Mouse (Mus musculus) midbrain, embryonic 12.5 days (tissue): ENCODE results near the gene Smagp. TPM values are rescaled to one million over a fixed set of nuclear protein-coding genes. Genes with fewer than 3 reads are reported as not detected.
A peak's percentile ranks its signal among the peaks of the same experiment; 100 is the strongest.

Experiments
- ATAC-seq: fragments of 200-750 bp; cut with Nextera tagmentation; 2 replicates; pipeline ENCODE4 v1.8.0; 2017; ENCODE audit warnings: low read depth, moderate TSS enrichment, moderate library complexity; ENCODE audit not compliant: low FRiP score
- H3K27ac ChIP-seq: fragments of 300-500 bp; sonication (generic); replicated peaks from 2 replicates; pipeline ENCODE4 v1.5.1; 2016; ENCODE audit warnings: mild to moderate bottlenecking
- H3K27me3 ChIP-seq: fragments of 300-500 bp; sonication (generic); 2 replicates; pipeline ENCODE4 v1.6.1; 2016; ENCODE audit warnings: mild to moderate bottlenecking
- H3K36me3 ChIP-seq: fragments of 300-500 bp; sonication (generic); 2 replicates; pipeline ENCODE4 v1.6.1; 2016
- H3K4me1 ChIP-seq: fragments of 300-500 bp; sonication (generic); 2 replicates; pipeline ENCODE4 v1.6.1; 2016
- H3K4me2 ChIP-seq: fragments of 300-500 bp; sonication (generic); replicated peaks from 2 replicates; pipeline ENCODE4 v1.6.1; 2016; ENCODE audit warnings: mild to moderate bottlenecking, moderate library complexity
- H3K4me3 ChIP-seq: fragments of 300-500 bp; sonication (generic); 2 replicates; pipeline ENCODE4 v1.5.1; 2016; ENCODE audit warnings: mild to moderate bottlenecking
- H3K9ac ChIP-seq: fragments of 300-500 bp; sonication (generic); replicated peaks from 2 replicates; pipeline ENCODE4 v1.6.1; 2016; ENCODE audit warnings: mild to moderate bottlenecking, moderate library complexity
- H3K9me3 ChIP-seq: fragments of 300-500 bp; sonication (generic); 2 replicates; pipeline ENCODE4 v1.6.1; 2016; ENCODE audit warnings: mild to moderate bottlenecking
- WGBS: fragments of 180-500 bp; shearing (Covaris S2); methylation state at CpG from one replicate; pipeline ENCODE4 v1.1.7; 2016; 5-methylcytosine and 5-hydroxymethylcytosine counted together
- polyA plus RNA-seq: library from polyadenylated mRNA; unstranded; fragments of >200 nt; fragmentation: Nextera tagmentation; extraction: Ambion mirVana; gene quantifications from 2 replicates; pipeline ENCODE4 v1.2.1, GENCODE M21; 2016

The Smagp gene
- polyA plus RNA-seq, 1 experiment from 2014 or later: 5.5 TPM

- no peak for ATAC-seq
- Histone ChIP-seq H3K4me1 (peaks cover 13% of the 10 kb centered on the region), H3K27ac (no peak overlapping the region), H3K36me3 (no peaks in the 10 kb centered on the region), H3K9ac (no peak overlapping the region; the same call in 1 of the 2 replicates), H3K27me3 (peaks cover 82% of the 10 kb centered on the region), H3K4me2 (peak overlapping the region; percentile 75), H3K4me3 (peak overlapping the region; percentile 48), H3K9me3 (no peaks in the 10 kb centered on the region)
- WGBS: 5% methylated on average over 38 of the region's 38 CpGs
Measured at GRCm38 (mm10) chr15:100635851-100636645, 692 bp downstream of the Smagp start.

GRCm38 (mm10) chr15:100635239-100635638, 1.5 kb downstream of the Smagp start:
- peaks cover 76% of the 10 kb centered on the region for H3K27me3 ChIP-seq
- ATAC-seq: no peak

GRCm38 (mm10) chr15:100633341-100633740, 3.4 kb downstream of the Smagp start:
- H3K9me3 ChIP-seq: no peaks in the 10 kb centered on the region
- H3K4me1 ChIP-seq: peaks cover 14% of the 10 kb centered on the region
- 81% methylated on average over 10 of the region's 10 CpGs for WGBS
- no peak overlapping the region for H3K27ac ChIP-seq
- H3K4me2 ChIP-seq: no peak overlapping the region
- no peak overlapping the region for H3K9ac ChIP-seq
- H3K4me3 ChIP-seq: no peak overlapping the region
- H3K36me3 ChIP-seq: no peaks in the 10 kb centered on the region
- ATAC-seq: no peak
- H3K27me3 ChIP-seq: peaks cover 64% of the 10 kb centered on the region

More at GRCm38 (mm10) chr15:100635239-100635638, 1.5 kb downstream of the Smagp start:
- Histone ChIP-seq H3K9me3 (no peaks in the 10 kb centered on the region), H3K36me3 (no peaks in the 10 kb centered on the region), H3K4me3 (no peak overlapping the region), H3K4me2 (no peak overlapping the region), H3K9ac (no peak overlapping the region), H3K27ac (no peak overlapping the region), H3K4me1 (peaks cover 13% of the 10 kb centered on the region)
- WGBS: 8% methylated on average over 9 of the region's 9 CpGs

GRCm38 (mm10) chr15:100632323-100632722, 4.4 kb downstream of the Smagp start:
- Histone ChIP-seq H3K4me1 (peaks cover 22% of the 10 kb centered on the region), H3K27me3 (peaks cover 54% of the 10 kb centered on the region), H3K9ac (no peak overlapping the region), H3K36me3 (no peaks in the 10 kb centered on the region), H3K4me2 (no peak overlapping the region), H3K9me3 (no peaks in the 10 kb centered on the region), H3K27ac (no peak overlapping the region), H3K4me3 (no peak overlapping the region)
- 88% methylated on average over 5 of the region's 5 CpGs for WGBS
- no peak for ATAC-seq

- H3K4me1 ChIP-seq: peaks cover 15% of the 10 kb centered on the region
- no peaks in the 10 kb centered on the region for H3K9me3 ChIP-seq
- H3K36me3 ChIP-seq: no peaks in the 10 kb centered on the region
- ATAC-seq: no peak
- H3K27ac ChIP-seq: no peak overlapping the region
- H3K4me2 ChIP-seq: no peak overlapping the region
- peaks cover 47% of the 10 kb centered on the region for H3K27me3 ChIP-seq
- H3K9ac ChIP-seq: no peak overlapping the region
- 89% methylated on average over 12 of the region's 12 CpGs for WGBS
- no peak overlapping the region for H3K4me3 ChIP-seq
Measured at GRCm38 (mm10) chr15:100631454-100632170, 5.1 kb downstream of the Smagp start.

- no peak for ATAC-seq
Measured at GRCm38 (mm10) chr15:100630126-100630525, 6.6 kb downstream of the Smagp start.

GRCm38 (mm10) chr15:100628797-100629196, 7.9 kb downstream of the Smagp start:
- 61% methylated on average over 6 of the region's 7 CpGs for WGBS
- Histone ChIP-seq H3K4me3 (no peak overlapping the region), H3K36me3 (no peaks in the 10 kb centered on the region), H3K27me3 (peaks cover 21% of the 10 kb centered on the region), H3K9me3 (no peaks in the 10 kb centered on the region), H3K27ac (no peak overlapping the region), H3K4me2 (no peak overlapping the region), H3K4me1 (peaks cover 10% of the 10 kb centered on the region; the same call in 1 of the 2 replicates), H3K9ac (no peak overlapping the region)
- no peak for ATAC-seq

More at GRCm38 (mm10) chr15:100630126-100630525, 6.6 kb downstream of the Smagp start:
- no peak overlapping the region for H3K27ac ChIP-seq
- H3K4me2 ChIP-seq: no peak overlapping the region
- no peak overlapping the region for H3K9ac ChIP-seq
- no peaks in the 10 kb centered on the region for H3K36me3 ChIP-seq
- H3K9me3 ChIP-seq: no peaks in the 10 kb centered on the region
- 54% methylated on average over 3 of the region's 3 CpGs for WGBS
- no peak overlapping the region for H3K4me3 ChIP-seq
- H3K4me1 ChIP-seq: peaks cover 10% of the 10 kb centered on the region; the same call in 1 of the 2 replicates
- H3K27me3 ChIP-seq: peaks cover 32% of the 10 kb centered on the region

GRCm38 (mm10) chr15:100627774-100628370, 8.9 kb downstream of the Smagp start:
- Histone ChIP-seq H3K9me3 (no peaks in the 10 kb centered on the region), H3K27me3 (peaks cover 12% of the 10 kb centered on the region), H3K36me3 (no peaks in the 10 kb centered on the region), H3K27ac (no peak overlapping the region), H3K9ac (no peak overlapping the region), H3K4me1 (peaks cover 10% of the 10 kb centered on the region; the same call in 1 of the 2 replicates), H3K4me3 (no peak overlapping the region), H3K4me2 (no peak overlapping the region)
- WGBS: 2% methylated on average over 10 of the region's 11 CpGs
- no peak for ATAC-seq

GRCm38 (mm10) chr15:100627287-100627686, 9.5 kb downstream of the Smagp start:
- H3K4me2 ChIP-seq: no peak overlapping the region
- H3K9me3 ChIP-seq: no peaks in the 10 kb centered on the region
- H3K36me3 ChIP-seq: no peaks in the 10 kb centered on the region
- H3K27ac ChIP-seq: no peak overlapping the region
- H3K27me3 ChIP-seq: peaks cover 6% of the 10 kb centered on the region; the same call in 1 of the 2 replicates
- ATAC-seq: no peak
- H3K4me1 ChIP-seq: peaks cover 10% of the 10 kb centered on the region; the same call in 1 of the 2 replicates
- WGBS: 16% methylated on average over 10 of the region's 10 CpGs
- H3K4me3 ChIP-seq: no peak overlapping the region
- H3K9ac ChIP-seq: no peak overlapping the region

- Histone ChIP-seq H3K36me3 (peaks cover 20% of the 10 kb centered on the region), H3K9ac (no peak overlapping the region), H3K9me3 (no peaks in the 10 kb centered on the region), H3K27me3 (no peaks in the 10 kb centered on the region), H3K4me1 (peaks cover 10% of the 10 kb centered on the region; the same call in 1 of the 2 replicates), H3K4me2 (no peak overlapping the region), H3K27ac (no peak overlapping the region), H3K4me3 (no peak overlapping the region)
- 90% methylated on average over 3 of the region's 3 CpGs for WGBS
- no peak for ATAC-seq
Measured at GRCm38 (mm10) chr15:100624435-100624834, 12.3 kb downstream of the Smagp start.

GRCm38 (mm10) chr15:100623754-100624153, 13.0 kb downstream of the Smagp start:
- 88% methylated on average over 9 of the region's 9 CpGs for WGBS
- Histone ChIP-seq H3K4me3 (no peak overlapping the region), H3K4me1 (peaks cover 10% of the 10 kb centered on the region; the same call in 1 of the 2 replicates), H3K9ac (no peak overlapping the region), H3K4me2 (no peak overlapping the region), H3K27ac (no peak overlapping the region), H3K36me3 (peaks cover 27% of the 10 kb centered on the region), H3K9me3 (no peaks in the 10 kb centered on the region), H3K27me3 (no peaks in the 10 kb centered on the region)
- ATAC-seq: no peak

- H3K4me1 ChIP-seq: no peaks in the 10 kb centered on the region
- H3K27ac ChIP-seq: no peak overlapping the region
- WGBS: 90% methylated on average over 7 of the region's 7 CpGs
- no peak for ATAC-seq
- no peak overlapping the region for H3K4me3 ChIP-seq
- no peak overlapping the region for H3K9ac ChIP-seq
- no peaks in the 10 kb centered on the region for H3K27me3 ChIP-seq
- no peaks in the 10 kb centered on the region for H3K9me3 ChIP-seq
- no peak overlapping the region for H3K4me2 ChIP-seq
- peaks cover 41% of the 10 kb centered on the region for H3K36me3 ChIP-seq
Measured at GRCm38 (mm10) chr15:100622164-100622563, 14.6 kb downstream of the Smagp start.
